Mouse (Mus musculus) CD4-positive, CD25-positive, alpha-beta regulatory T cell, adult 2 months (primary cell): ENCODE results near the gene Gm20532.
A peak's percentile ranks its signal among the peaks of the same experiment; 100 is the strongest.

Experiments used
- DNase-seq: peaks from one replicate; pipeline ENCODE4 v3.0.0-alpha.2; 2012; ENCODE audit warnings: low read depth, low spot score

Gene Gm20532

DNA sequence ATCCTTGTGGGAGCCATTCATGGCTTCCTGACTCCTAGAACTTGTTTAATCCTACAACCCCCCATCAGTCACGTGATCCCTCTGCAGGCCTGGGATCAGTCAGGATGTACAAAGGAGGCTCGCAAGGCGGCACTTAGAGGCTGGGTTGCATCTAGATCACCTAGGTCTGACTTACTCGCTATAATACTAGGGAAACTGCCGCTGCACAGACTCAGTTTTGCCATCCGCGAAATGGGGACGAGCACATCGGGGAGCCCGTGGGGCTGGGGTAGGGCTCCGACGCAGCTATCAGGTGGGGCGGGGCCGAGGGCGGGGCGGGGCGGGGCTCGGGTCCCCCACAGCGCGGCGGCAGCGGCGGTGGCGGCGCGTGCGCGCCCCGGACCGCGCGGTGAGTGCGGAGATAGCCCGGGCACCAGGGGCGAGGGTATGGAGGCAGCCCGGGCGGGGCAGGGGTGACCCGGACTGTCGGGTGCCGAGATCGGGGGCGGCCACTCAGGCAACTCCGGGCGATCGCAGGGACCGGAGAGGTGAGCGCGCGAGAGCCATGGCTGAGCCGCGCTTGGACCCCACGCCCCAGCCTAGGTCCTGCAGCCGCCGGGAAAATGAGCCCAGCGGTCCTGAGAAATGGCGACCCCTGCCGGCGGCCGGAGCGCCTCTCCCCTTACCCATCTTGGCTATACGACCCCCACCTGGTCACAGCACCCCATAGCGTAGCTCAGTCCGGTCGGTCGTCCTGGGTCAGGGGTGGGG, at the start of gene Gm20532:
Gene Gm20532, plus strand, starts transcription at position 346 of the 750 bp plus-strand sequence.
- peak; percentile 71 for DNase-seq

- no peak for DNase-seq
These were observed 46.9 kb upstream of the Gm20532 start for GRCm38 (mm10) chr2:26539516-26539915.

DNA sequence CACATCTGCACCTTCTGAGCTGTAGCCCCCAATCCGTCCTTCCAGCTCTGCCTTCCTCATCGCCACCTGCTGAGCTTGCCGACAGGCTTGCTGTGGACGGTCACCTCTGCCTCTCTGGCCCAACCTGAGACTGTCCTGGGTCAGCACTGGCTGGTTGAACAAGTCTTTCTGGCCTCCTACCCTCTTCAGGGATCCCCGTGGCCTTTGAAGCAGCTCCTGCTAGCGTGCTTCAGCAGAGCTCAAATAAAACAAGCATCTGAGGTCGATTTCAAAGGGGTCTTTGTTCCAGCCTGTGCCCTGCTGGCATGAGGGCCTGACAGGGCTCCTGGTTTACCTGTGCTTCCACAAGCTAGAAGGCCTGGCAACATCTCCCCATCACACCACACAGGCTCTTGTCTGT, 45.7 kb upstream of the Gm20532 start:
- no peak for DNase-seq

- DNase-seq: no peak
These were observed 45.1 kb upstream of the Gm20532 start for GRCm38 (mm10) chr2:26541258-26541910.

DNA sequence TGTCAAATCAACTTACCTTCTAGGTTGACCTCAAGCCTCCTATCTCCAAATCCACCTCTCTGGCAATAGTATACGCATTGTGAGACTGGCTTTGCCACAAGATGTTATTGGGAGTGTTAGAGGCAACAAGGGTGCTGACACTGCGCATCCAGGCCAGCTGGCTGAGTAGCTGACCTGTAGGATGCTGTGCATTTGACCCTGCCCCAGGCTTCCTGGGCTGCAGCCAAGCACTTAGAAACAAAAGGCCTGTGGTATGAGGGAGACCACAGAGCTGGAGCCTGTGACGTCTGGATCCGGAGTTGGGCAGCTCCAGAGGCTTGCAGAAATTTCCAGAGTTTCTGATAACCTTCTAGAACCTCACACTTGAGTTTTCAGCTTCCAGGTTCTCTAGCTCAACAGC, 43.3 kb upstream of the Gm20532 start:
- DNase-seq: no peak

GRCm38 (mm10) chr2:26543768-26544167, 42.7 kb upstream of the Gm20532 start:
- DNase-seq: no peak

GRCm38 (mm10) chr2:26544265-26544664, 42.2 kb upstream of the Gm20532 start:
- DNase-seq: no peak

GRCm38 (mm10) chr2:26547481-26547880, 39.0 kb upstream of the Gm20532 start:
- no peak for DNase-seq

DNA sequence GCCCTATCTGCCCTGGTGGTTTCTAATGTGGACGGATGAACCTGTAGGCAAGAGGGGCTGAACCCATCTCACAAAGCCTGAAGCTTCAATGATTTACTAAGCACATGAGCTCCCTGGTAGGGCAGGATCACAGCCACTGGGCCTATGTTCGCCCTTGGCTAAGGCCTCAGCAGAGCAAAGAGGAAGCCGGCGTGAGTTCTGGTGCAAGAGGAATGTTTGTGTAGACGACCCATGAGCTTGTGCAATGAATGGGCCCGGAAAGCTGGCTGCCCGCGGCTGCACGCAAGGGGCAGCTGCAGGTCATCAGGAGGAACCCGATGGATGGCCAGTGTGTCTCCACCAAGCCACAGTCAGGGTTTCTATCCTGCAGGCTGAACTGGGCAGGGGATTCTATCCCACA, 36.6 kb upstream of the Gm20532 start:
- DNase-seq: no peak

DNA sequence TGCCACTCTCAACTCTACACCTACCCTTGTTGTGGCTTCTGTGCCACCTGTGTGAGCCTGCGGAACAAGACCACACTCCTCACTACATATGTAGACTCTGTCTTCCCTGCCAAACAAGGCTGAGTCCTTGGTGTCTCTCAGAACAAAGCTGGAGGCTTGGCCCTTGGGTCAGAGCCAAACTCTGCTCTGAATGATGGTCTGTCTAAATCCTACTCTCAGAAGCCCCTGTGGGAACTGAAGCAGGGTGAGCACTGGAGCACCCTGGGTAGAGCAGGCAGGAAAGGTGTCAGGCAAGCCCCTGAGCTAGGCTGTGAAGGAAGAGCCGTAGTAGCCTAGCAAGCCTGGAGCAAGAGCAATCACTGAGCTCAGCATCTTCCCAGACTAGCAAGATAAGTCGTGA, 36.2 kb upstream of the Gm20532 start:
- DNase-seq: no peak

GRCm38 (mm10) chr2:26550777-26551176, 35.7 kb upstream of the Gm20532 start:
- DNase-seq: no peak

DNA sequence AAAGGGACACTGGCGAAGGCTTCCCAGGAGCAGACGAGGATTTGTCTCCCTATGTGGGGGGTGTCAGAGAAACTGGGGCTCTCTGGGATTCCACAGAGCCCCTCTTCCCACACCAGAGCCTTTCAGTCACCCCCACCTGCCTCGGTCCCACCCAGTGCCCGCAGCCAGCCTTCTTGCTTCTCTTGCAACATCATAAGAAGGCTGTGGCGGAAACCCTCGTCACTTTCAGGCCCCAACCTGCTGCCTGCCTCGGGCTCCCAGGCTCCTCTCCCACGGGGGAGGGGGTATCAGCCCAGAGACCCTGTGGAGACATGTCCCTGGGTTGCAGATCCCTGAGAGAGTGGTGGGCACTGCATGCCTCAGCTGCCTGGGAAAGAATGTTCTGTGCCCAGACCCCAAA, 35.0 kb upstream of the Gm20532 start:
- peak; percentile 19 for DNase-seq

GRCm38 (mm10) chr2:26552066-26552465, 34.4 kb upstream of the Gm20532 start:
- DNase-seq: peak; percentile 36

DNA sequence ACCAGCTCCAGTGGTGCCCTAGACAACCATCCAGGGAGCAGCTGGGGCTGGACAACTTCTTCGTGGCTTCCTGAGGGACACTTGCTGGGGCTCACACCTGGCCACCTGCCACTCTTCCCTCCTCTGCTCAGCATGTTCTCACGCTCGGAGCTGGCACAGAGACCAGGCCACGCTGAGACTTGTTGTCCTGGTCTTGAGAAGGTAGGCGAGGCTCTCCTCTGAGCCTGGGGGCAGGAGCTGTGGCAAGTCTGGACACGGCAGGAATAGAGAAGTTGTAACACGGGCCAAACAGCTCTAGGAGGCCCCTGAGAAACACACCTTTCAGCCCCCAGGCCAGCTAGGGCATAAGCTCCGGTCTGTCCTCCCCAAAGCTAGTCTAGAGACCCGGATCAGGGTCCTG, 32.5 kb upstream of the Gm20532 start:
- no peak for DNase-seq

GRCm38 (mm10) chr2:26555076-26555475, 31.4 kb upstream of the Gm20532 start:
- DNase-seq: no peak

GRCm38 (mm10) chr2:26556535-26556993, 29.9 kb upstream of the Gm20532 start:
- DNase-seq: no peak

- no peak for DNase-seq
These were observed 25.9 kb upstream of the Gm20532 start for GRCm38 (mm10) chr2:26560506-26560905.

DNA sequence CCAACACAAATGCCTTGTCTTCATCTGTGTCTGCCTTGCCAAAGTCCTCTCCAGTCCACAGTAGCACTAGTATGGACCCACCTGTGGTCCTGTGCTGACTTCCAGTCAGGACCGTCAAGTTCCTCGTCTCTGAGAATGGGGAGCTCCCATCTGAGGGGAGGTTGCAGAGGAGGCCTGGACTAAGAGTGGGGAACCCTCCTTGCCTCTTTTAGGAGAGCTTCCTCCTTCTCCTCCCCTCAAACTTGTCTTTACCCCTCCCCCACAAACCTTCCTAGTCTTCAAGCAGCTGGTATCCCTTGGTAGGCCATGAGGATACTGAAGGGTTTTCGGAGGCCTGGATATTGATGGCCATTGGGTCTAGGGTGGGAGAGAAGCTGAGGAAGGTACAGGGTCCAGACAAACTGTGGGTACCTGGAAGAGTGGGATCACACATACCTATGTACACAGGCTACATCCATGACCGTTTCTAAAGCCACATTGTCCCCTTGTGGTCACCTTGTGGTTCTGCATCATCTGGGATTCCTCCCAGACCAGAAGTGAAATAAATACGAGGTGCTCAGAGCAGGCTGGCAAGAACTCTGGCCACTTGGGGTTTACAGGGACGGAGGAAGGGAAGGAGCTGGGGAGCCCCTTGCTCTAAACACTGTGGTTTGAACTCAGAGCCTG, 25.0 kb upstream of the Gm20532 start:
- DNase-seq: peak; percentile 63

DNA sequence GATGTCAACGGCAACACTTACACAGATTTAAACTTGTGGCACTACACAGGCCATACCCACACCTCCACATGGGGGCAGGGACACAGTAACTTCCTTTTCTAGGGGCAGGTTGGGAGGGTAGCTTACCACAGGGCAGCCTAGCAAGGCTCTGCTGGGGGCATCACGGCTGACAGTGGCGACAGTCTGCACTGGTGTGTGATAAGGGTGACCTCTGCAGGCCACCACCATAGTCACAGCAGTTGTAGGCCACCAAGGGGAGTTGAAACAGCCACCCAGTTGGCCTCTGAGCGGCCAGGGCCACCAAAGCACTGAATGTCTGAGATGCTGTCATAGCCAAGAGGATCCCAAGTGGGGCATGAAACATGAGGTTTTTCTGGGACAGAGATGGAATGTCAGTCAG, 20.2 kb upstream of the Gm20532 start:
- peak; percentile 85 for DNase-seq

DNA sequence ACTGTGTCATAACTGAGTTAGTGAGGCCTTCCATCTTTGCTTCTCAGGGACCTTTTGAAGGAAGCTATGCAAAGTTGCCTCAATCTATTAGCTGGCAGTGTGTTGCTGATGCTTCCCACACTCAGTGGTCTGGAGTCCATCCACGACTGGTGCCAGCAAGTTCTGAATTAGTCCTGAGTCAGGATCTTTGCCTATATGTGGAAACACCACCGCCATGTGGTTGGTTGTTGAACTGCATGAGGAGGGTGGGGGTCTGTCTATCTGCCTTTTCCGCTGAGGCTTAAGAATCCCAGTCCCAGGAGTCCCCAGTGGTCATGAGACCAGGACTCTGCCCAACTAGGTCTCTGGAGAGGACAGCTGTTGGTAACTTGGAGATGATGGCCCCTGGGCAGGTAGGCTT, 16.4 kb upstream of the Gm20532 start:
- DNase-seq: peak; percentile 69

GRCm38 (mm10) chr2:26571400-26571799, 15.0 kb upstream of the Gm20532 start:
- no peak for DNase-seq

- no peak for DNase-seq
These were observed 14.6 kb upstream of the Gm20532 start for GRCm38 (mm10) chr2:26571826-26572225.

- DNase-seq: no peak
These were observed 13.0 kb upstream of the Gm20532 start for GRCm38 (mm10) chr2:26573396-26573795.
